In the genomic region with DNA sequence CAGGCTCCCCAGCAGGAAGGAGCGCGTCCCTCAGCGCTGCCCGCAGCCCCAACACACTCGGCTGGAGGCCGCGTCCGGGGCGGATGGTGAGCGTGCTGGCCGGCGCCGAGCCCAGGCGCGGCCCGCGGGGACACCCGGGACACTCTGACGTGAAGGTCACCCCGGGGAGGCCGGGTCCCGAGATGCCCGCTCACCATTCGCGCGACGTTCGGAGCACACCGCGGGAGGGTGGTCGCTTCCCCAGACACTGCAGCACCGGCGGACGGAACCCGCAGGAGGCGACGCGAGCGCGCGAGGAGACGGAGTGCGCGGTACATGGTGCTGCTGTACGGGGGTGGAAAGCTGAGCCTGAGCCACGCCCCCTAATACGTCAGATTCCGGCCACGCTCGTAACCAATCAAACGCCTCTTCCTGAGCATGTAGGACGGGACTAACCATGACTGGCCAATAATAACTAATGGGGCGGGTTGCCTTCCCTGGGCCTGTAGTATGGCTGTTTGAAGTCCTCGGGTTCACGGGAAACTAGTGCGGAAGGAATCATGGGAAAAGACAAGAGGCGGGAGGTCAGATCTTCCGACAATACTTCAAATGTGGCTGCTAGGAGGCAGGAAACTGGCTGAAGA, we compare ENCODE assay signal across 8 mouse cellular contexts. TPM values are rescaled to one million over a fixed set of nuclear protein-coding genes. Genes with fewer than 3 reads are reported as not detected.
DNase-seq lines count a peak whose midpoint lies in the region; ATAC-seq lines count a peak whose summit lies in the region.

A gene (minus strand): TSS at position 379 of the 623 bp plus-strand sequence.

- peak within 1 kb of the TSS; percentile 87 for H3K27ac ChIP-seq in intestine, embryonic 14.5 days (ENCODE audit: low read depth)

- peaks cover 12% of the 10 kb centered on the region for H3K4me1 ChIP-seq in intestine, embryonic 14.5 days (replicated peaks; ENCODE audit: control insufficient read depth, insufficient read depth, low read length)

- DNase-seq in adrenal gland, adult 18-20 months (ENCODE audit: low spot score in 2 of 2) = peak; percentile 89 to 95
- DNase-seq in embryo, embryonic 11 days = peak; percentile 95
- peak; percentile 96 for DNase-seq in gastrocnemius, postnatal 25 days
- peak; percentile 95 for DNase-seq in intestine, embryonic 14.5 days (ENCODE audit: low spot score)
- DNase-seq in left cerebral cortex, postnatal 14 days (ENCODE audit: low spot score in 2 of 2) = peak; percentile 97 to 98
- DNase-seq in mesoderm, embryonic 11.5 days (ENCODE audit: low read depth, low spot score) = peak; percentile 98
- peak; percentile 95 to 98 for DNase-seq in right cerebral cortex, postnatal 36 days (ENCODE audit: low spot score in 2 of 2)
- peak; percentile 98 for DNase-seq in yolk sac, embryonic 10.5 days (ENCODE audit: low spot score)

- H3K27me3 ChIP-seq in intestine, embryonic 14.5 days (replicated peaks; ENCODE audit: control insufficient read depth, insufficient read depth, low read length) = no peaks in the 10 kb centered on the region

- peak; percentile 99 for ATAC-seq in intestine, embryonic 14.5 days (replicated peaks; ENCODE audit: low FRiP score, low TSS enrichment, low read depth)

- peak within 1 kb of the TSS; percentile 67 for H3K4me2 ChIP-seq in intestine, embryonic 14.5 days (ENCODE audit: low read length)

- H3K9ac ChIP-seq in intestine, embryonic 14.5 days (ENCODE audit: low read length) = peak within 1 kb of the TSS; percentile 84

- no peaks in the 10 kb centered on the region for H3K36me3 ChIP-seq in intestine, embryonic 14.5 days (ENCODE audit: control insufficient read depth, insufficient read depth, low read length)

- H3K4me3 ChIP-seq in intestine, embryonic 14.5 days (ENCODE audit: low read depth, low read length) = peak within 1 kb of the TSS; percentile 86

- WGBS in intestine, embryonic 14.5 days = under 1% methylated on average over 58 of the region's 58 CpGs

- no peaks in the 10 kb centered on the region for H3K9me3 ChIP-seq in intestine, embryonic 14.5 days (ENCODE audit: control insufficient read depth, low read length)

- intact Hi-C loops in left cerebral cortex, postnatal 14 days (cut with DNase I) = loop anchor here (5.0 kb wide), 1 partner anchor 42 kb away; no protein-coding TSS in a partner anchor

RNA-seq across cellular contexts. Expression of the gene that starts here (rescaled TPM):
- 100 to 1,000 TPM; 199 to 338 TPM for total RNA-seq in adrenal gland, adult 18-20 months (2021)
- 100 to 1,000 TPM; 273 to 299 TPM for total RNA-seq in gastrocnemius, postnatal 25 days (2021)
- 151 and 153 TPM in 2 replicates for polyA plus RNA-seq in intestine, embryonic 14.5 days (2014; fragmentation: Nextera tagmentation; extraction: Ambion mirVana)
- total RNA-seq in left cerebral cortex, postnatal 14 days (2021) = 10 to 100 TPM; 76.5 to 90.3 TPM

Comparison
In these comparisons a context has a peak if more than half of its experiments do, and no peak if none do; other contexts are left out.
1. Peak in every context shown above with its lines: DNase-seq, ATAC-seq, H3K4me3 ChIP-seq and H3K27ac ChIP-seq.